Mouse (Mus musculus): ENCODE measurements around the gene Ttbk2. TPM values are rescaled to one million over a fixed set of nuclear protein-coding genes. Genes with fewer than 3 reads are reported as not detected.

Ttbk2 gene
- total and polyA plus RNA-seq, 3 experiments, result 0.76 to 1.4 (median 1.2) TPM

GRCm38 (mm10) chr2:120700379-120700885 is 150.0 kb downstream of the Ttbk2 start:
- in situ Hi-C loops (cut with MboI; ENCODE audit: low pct_ligation_motif_present, low pct_unique_long_range_greater_than_20kb, low sequenced_read_pairs), result no loop called here
- no peaks in the 10 kb centered on the region for H3K79me2 ChIP-seq (replicated peaks; ENCODE audit: control insufficient read depth, extremely low read depth, insufficient read depth, poor library complexity, severe bottlenecking)
- dilution Hi-C loops (cut with MboI; ENCODE audit: extremely low pct_ligation_motif_present, extremely low pct_unique_long_range_greater_than_20kb, low sequenced_read_pairs), result no loop called here
- H3K36me3 ChIP-seq (replicated peaks in 1 of 2; ENCODE audit: control insufficient read depth in 1 of 2, insufficient read depth in 1 of 2, low read length in 1 of 2), result no peaks in the 10 kb centered on the region
- TF ChIP-seq MAZ (IDR thresholded peaks at IDR 0.05; ENCODE audit: low read depth, low read length) (no peak), GABPA (IDR thresholded peaks at IDR 0.05; ENCODE audit: insufficient replicate concordance, low read depth, low read length) (no peak), SMC3 (IDR thresholded peaks at IDR 0.05; ENCODE audit: low read depth, low read length) (no peak), ZKSCAN1 (IDR thresholded peaks at IDR 0.05; ENCODE audit: borderline replicate concordance, low read depth, low read length) (no peak), POLR2A (IDR thresholded peaks at IDR 0.05; ENCODE audit: low read depth, low read length) (no peak), POLR2AphosphoS2 (IDR thresholded peaks at IDR 0.05; ENCODE audit: low read depth, low read length) (no peak), BHLHE40 (IDR thresholded peaks at IDR 0.05; ENCODE audit: low read depth, low read length) (no peak), ETS1 (conservative IDR thresholded peaks at IDR 0.05; ENCODE audit: low read depth, low read length) (no peak), MAFK (IDR thresholded peaks at IDR 0.05; ENCODE audit: insufficient replicate concordance, low read length) (no peak), HCFC1 (IDR thresholded peaks at IDR 0.05; ENCODE audit: low read depth, low read length) (no peak), TBP (conservative IDR thresholded peaks at IDR 0.05; ENCODE audit: low read depth, low read length) (no peak)
- H3K27ac ChIP-seq (ENCODE audit: insufficient read depth, low read depth), result no peak overlapping the region
- H3K4me3 ChIP-seq (replicated peaks in 1 of 3; ENCODE audit: low read depth in 2 of 3, low read length in 2 of 3, poor library complexity in 1 of 3), result no peak overlapping the region
- H3K4me1 ChIP-seq (ENCODE audit: control insufficient read depth in 1 of 2, insufficient read depth in 2 of 2), result no peaks in the 10 kb centered on the region
- no peaks in the 10 kb centered on the region for H3K9me3 ChIP-seq (replicated peaks; ENCODE audit: low read length)
- no peaks in the 10 kb centered on the region for H3K27me3 ChIP-seq (replicated peaks)
- H3K4me2 ChIP-seq (ENCODE audit: insufficient read depth, low read depth, poor library complexity, severe bottlenecking), result no peak overlapping the region
- no peak for DNase-seq (ENCODE audit: extremely low read depth)
- H3K9ac ChIP-seq (ENCODE audit: insufficient read depth, low read depth), result no peak overlapping the region

GRCm38 (mm10) chr2:120697767-120698166 is 152.6 kb downstream of the Ttbk2 start:
- Histone ChIP-seq H3K9me3 (replicated peaks; ENCODE audit: low read length) (no peaks in the 10 kb centered on the region), H3K4me2 (ENCODE audit: insufficient read depth, low read depth, poor library complexity, severe bottlenecking) (no peak overlapping the region), H3K36me3 (replicated peaks in 1 of 2; ENCODE audit: control insufficient read depth in 1 of 2, insufficient read depth in 1 of 2, low read length in 1 of 2) (no peaks in the 10 kb centered on the region), H3K27me3 (replicated peaks) (no peaks in the 10 kb centered on the region), H3K4me1 (ENCODE audit: control insufficient read depth in 1 of 2, insufficient read depth in 2 of 2) (no peaks in the 10 kb centered on the region), H3K9ac (ENCODE audit: insufficient read depth, low read depth) (no peak overlapping the region), H3K4me3 (replicated peaks in 1 of 3; ENCODE audit: low read depth in 2 of 3, low read length in 2 of 3, poor library complexity in 1 of 3) (no peak overlapping the region), H3K27ac (ENCODE audit: insufficient read depth, low read depth) (no peak overlapping the region), H3K79me2 (replicated peaks; ENCODE audit: control insufficient read depth, extremely low read depth, insufficient read depth, poor library complexity, severe bottlenecking) (no peaks in the 10 kb centered on the region)
- TF ChIP-seq NRF1 (IDR thresholded peaks at IDR 0.05; ENCODE audit: low read depth, low read length) (no peak), HCFC1 (IDR thresholded peaks at IDR 0.05; ENCODE audit: low read depth, low read length) (no peak), E2F4 (IDR thresholded peaks at IDR 0.05; ENCODE audit: insufficient replicate concordance, low read depth, low read length) (no peak), RCOR1 (conservative IDR thresholded peaks at IDR 0.05; ENCODE audit: low read depth, low read length) (no peak), BHLHE40 (IDR thresholded peaks at IDR 0.05; ENCODE audit: low read depth, low read length) (no peak), POLR2AphosphoS2 (IDR thresholded peaks at IDR 0.05; ENCODE audit: low read depth, low read length) (no peak), KAT2A (IDR thresholded peaks at IDR 0.05; ENCODE audit: insufficient replicate concordance, low read length) (no peak), MAFK (IDR thresholded peaks at IDR 0.05; ENCODE audit: insufficient replicate concordance, low read length) (no peak), RAD21 (IDR thresholded peaks at IDR 0.05; ENCODE audit: low read depth, low read length) (no peak), MXI1 (IDR thresholded peaks at IDR 0.05; ENCODE audit: low read depth, low read length) (no peak), GABPA (IDR thresholded peaks at IDR 0.05; ENCODE audit: insufficient replicate concordance, low read depth, low read length) (no peak)
- DNase-seq (ENCODE audit: extremely low read depth), result no peak
- in situ Hi-C loops (cut with MboI; ENCODE audit: low pct_ligation_motif_present, low pct_unique_long_range_greater_than_20kb, low sequenced_read_pairs) (no loop called here), dilution Hi-C loops (cut with MboI; ENCODE audit: extremely low pct_ligation_motif_present, extremely low pct_unique_long_range_greater_than_20kb, low sequenced_read_pairs) (no loop called here)

Other genes with a start within 250 kb of the Ttbk2 start
- gene Haus2, start 241.2 kb downstream of the Ttbk2 start, total RNA-seq (2012; rRNA removed), result 12.8 and 15.4 TPM in 2 replicates
- gene Haus2, start 241.2 kb downstream of the Ttbk2 start, total RNA-seq (2014; rRNA removed), result 37.8 and 41.4 TPM in 2 replicates
- gene Haus2, start 241.2 kb downstream of the Ttbk2 start, polyA plus RNA-seq (2012; ENCODE audit: insufficient read length, low read depth), result 18.2 and 21.0 TPM in 2 replicates
- gene Lrrc57, start 241.1 kb downstream of the Ttbk2 start, total RNA-seq (2012; rRNA removed), result 8.9 and 9.1 TPM in 2 replicates
- gene Lrrc57, start 241.1 kb downstream of the Ttbk2 start, total RNA-seq (2014; rRNA removed), result 15.6 and 18.8 TPM in 2 replicates
- 10.3 and 10.5 TPM in 2 replicates for gene Lrrc57, start 241.1 kb downstream of the Ttbk2 start, polyA plus RNA-seq (2012; ENCODE audit: insufficient read length, low read depth)
- 0.67 and 0.81 TPM in 2 replicates for gene Stard9, start 221.5 kb downstream of the Ttbk2 start, total RNA-seq (2012; rRNA removed)
- 0.16 and 0.23 TPM in 2 replicates for gene Stard9, start 221.5 kb downstream of the Ttbk2 start, total RNA-seq (2014; rRNA removed)
- gene Stard9, start 221.5 kb downstream of the Ttbk2 start, polyA plus RNA-seq (2012; ENCODE audit: insufficient read length, low read depth), result 0.76 and 1.1 TPM in 2 replicates
- gene Cdan1, start 476 bp downstream of the Ttbk2 start, total RNA-seq (2012; rRNA removed), result 10.1 and 12.9 TPM in 2 replicates
- gene Cdan1, start 476 bp downstream of the Ttbk2 start, total RNA-seq (2014; rRNA removed), result 5.8 and 7.8 TPM in 2 replicates
- 13.8 and 14.8 TPM in 2 replicates for gene Cdan1, start 476 bp downstream of the Ttbk2 start, polyA plus RNA-seq (2012; ENCODE audit: insufficient read length, low read depth)
- gene Ubr1, start 120.1 kb upstream of the Ttbk2 start, total RNA-seq (2012; rRNA removed), result 15.4 and 16.0 TPM in 2 replicates
- 10.7 and 11.6 TPM in 2 replicates for gene Ubr1, start 120.1 kb upstream of the Ttbk2 start, total RNA-seq (2014; rRNA removed)
- 18.1 TPM in 2 replicates for gene Ubr1, start 120.1 kb upstream of the Ttbk2 start, polyA plus RNA-seq (2012; ENCODE audit: insufficient read length, low read depth)
- 4.4 and 5.2 TPM in 2 replicates for gene Tmem62, start 126.4 kb upstream of the Ttbk2 start, total RNA-seq (2012; rRNA removed)
- 4.4 and 4.9 TPM in 2 replicates for gene Tmem62, start 126.4 kb upstream of the Ttbk2 start, total RNA-seq (2014; rRNA removed)
- 2.9 and 5.3 TPM in 2 replicates for gene Tmem62, start 126.4 kb upstream of the Ttbk2 start, polyA plus RNA-seq (2012; ENCODE audit: insufficient read length, low read depth)
- 20.4 and 23.4 TPM in 2 replicates for gene Ccndbp1, start 157.8 kb upstream of the Ttbk2 start, total RNA-seq (2012; rRNA removed)
- 33.4 and 33.6 TPM in 2 replicates for gene Ccndbp1, start 157.8 kb upstream of the Ttbk2 start, total RNA-seq (2014; rRNA removed)
- gene Ccndbp1, start 157.8 kb upstream of the Ttbk2 start, polyA plus RNA-seq (2012; ENCODE audit: insufficient read length, low read depth), result 38.8 and 42.7 TPM in 2 replicates
- gene Epb42, start 186.5 kb upstream of the Ttbk2 start, total RNA-seq (2012; rRNA removed), result not detected in 2 replicates
- gene Epb42, start 186.5 kb upstream of the Ttbk2 start, total RNA-seq (2014; rRNA removed), result not detected in 2 replicates
- not detected in 2 replicates for gene Epb42, start 186.5 kb upstream of the Ttbk2 start, polyA plus RNA-seq (2012; ENCODE audit: insufficient read length, low read depth)
- gene Tgm5, start 235.2 kb upstream of the Ttbk2 start, total RNA-seq (2012; rRNA removed), result not detected in 2 replicates
- gene Tgm5, start 235.2 kb upstream of the Ttbk2 start, total RNA-seq (2014; rRNA removed), result not detected in 2 replicates
- gene Tgm5, start 235.2 kb upstream of the Ttbk2 start, polyA plus RNA-seq (2012; ENCODE audit: insufficient read length, low read depth), result not detected in 2 replicates

Measured in CH12.LX (cell line).